Mouse (Mus musculus) cerebellum, adult 9-11 months (tissue): ENCODE measurements at regions not wholly inside any gene's neighbourhood (a gene's known extent, or its start where the extent isn't known, plus 50 kb on each side); places are given as distances from the start of the nearest gene placed in this dataset.

Experiments used
- DNase-seq: peaks from one replicate; pipeline ENCODE4 v3.0.0; 2022

DNA sequence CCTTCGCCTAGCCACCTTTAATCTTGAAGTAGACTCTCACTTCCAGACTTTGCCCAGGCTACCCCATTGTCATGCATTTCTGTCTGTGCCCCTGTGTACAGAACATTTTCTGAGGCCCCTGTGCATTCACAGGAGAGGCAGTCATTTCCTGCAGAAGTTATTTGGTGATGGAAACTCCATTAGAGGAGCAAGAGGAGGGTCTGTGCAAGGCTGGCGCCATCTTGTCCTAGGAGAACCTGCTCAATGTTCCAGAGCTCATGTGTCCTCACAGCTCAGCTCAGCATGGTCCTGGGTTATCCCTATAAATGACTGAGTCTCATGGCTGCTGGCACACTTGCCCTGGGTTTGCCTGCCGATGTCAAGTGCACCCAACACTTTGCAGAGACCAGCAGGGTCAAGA, 413.1 kb downstream of the Cdh26 start:
- DNase-seq = no peak

DNA sequence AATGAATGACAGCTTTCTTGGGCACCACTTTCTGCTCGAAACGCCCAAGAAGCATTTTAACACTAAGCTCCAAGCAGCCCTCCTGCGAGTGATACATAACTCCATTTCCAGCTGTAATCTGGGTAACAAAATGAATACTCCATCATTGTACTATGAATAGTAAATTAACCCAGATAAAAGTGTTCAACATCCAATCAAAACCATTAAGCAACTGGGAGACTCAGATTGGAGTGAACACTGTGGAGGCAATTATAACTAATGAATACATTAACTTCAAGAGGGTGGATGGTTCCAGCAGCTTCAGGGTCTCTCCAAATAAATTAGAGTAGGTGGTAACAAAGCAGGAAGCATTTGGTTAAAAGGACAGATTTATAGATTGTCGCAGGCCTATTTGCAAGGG, 414.2 kb downstream of the Cdh26 start:
- no peak for DNase-seq

DNA sequence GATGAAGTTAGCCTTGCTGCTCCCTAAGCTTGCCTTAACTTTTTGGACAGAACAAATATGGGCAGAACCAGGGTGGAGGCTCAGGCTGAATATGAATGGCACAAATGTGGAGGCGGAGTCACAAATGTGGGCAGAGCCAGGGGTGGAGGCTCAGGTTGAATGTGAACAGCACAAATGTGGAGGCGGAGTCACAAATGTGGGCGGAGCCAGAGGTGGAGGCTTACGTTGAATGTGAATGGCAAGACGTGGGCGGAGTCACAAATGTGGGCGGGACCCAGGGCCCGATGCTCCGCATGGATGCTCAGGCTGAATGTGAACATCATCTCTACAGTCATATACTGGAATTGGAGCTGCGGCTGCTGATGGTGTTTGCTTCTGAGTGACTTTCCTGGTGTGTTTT, 420.0 kb downstream of the Cdh26 start:
- no peak for DNase-seq

DNA sequence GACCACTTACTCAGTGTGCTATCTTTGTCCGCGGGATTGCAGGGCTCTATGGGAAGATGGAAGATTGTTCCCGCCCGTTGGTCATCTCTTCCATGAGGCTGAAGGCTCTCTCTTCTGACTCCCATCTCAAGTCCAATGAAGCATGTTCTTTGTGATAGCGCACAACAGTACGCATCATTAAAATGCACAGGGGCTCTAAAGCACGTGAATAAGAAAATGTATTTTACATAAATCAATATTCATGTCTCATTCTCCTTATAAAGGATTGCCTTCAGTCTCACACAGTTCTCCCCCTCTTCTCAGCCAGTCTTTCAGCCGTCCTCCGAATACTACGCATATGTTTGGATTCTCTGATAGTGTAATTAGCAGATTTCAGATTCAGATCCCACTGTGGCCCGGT, 420.4 kb downstream of the Cdh26 start:
- DNase-seq = no peak

DNA sequence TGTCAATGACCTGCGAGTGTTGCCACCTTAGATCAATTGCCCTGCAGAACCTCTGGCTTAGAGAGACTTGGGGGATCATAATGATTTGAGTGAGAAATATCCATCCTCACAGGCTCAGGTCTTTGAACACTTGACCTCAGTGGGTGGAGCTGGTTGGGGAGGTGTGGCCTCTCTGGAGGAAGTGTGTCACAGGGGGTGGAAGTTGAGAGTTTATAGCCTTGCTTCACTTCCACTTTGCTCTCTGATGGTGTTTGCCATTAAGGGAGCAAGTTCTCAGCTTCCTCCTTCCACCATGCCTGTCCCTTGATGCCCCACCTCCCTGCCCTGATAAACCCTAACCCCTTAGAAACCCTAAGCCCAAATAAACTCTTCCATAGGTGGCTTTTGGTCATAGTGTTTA, 423.7 kb downstream of the Cdh26 start:
- DNase-seq = no peak

DNA sequence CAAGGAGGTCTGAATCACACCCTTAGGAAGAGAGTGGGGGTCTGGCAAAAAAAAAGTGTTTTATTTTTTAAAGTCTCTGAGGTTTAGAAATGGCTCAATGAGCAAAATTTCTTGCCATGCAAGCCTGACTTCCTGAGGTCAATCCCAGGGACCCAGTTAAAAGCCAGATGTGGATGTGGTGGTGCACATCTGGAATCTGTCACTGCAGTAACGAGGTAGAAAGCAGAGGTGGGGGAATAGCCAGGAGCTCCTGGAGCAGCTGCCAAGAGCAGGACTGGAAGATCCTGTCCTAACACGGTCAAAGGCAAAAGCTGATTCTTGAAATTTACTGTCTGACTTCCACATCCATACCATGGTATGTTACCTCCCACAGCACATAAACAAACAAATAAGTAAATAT, 424.4 kb downstream of the Cdh26 start:
- DNase-seq = no peak

DNA sequence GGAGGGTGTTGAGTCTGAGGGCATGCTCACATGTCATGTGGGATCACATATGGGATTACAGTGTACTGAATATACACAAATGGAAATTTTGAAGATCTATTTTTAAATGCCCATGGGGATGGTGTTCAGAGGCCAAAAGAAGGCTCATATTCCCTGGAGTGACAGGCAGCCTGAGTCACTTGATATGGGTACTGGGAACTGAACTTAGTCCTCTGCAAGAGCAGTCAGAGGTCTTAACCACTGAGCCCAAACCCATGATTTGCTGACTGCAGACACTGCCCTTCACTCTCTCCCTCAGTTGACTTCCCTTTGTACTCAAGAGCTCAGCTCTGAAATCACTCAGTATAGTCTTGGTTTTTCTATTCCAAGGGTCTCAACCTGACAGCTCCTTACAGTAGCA, 432.3 kb downstream of the Cdh26 start:
- no peak for DNase-seq

DNA sequence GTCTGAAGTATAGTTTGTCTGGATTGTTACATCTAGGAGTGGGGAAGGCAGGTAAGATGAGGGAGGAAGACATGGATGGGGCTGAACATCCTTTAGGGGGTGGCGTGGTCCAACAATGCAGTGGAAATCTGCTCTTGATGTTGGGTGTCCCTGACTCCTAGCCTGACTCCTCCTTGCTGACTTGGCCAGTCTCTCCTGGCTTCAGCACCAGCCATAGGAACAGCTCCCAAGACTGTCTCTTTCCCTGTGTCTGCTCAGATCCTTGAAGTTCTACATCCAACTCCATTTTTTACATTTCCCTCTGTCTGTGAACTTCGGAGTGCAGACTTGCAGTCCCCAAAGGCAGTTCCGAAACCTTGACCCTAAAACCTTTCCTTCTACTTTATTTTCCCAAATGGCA, 436.8 kb downstream of the Cdh26 start:
- no peak for DNase-seq

DNA sequence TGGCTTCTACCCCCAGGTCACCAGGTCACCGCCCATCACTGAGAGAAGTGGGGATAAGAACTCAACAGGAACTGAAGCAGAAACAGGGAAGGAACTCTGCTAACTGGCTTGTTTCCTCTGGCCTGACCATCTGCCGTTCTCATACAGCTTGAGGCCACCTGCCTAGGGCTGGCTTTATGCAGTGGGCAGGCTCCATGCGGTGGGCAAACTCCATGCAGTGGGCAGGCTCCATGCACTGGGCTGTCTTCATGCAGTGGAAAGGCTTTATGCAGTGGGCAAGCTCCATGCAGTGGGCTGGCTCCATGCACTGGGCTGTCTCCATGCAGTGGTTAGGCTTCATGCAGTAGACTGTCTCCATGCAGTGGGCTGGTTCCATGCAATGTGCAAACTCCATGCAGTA, 438.8 kb downstream of the Cdh26 start:
- DNase-seq = no peak

DNA sequence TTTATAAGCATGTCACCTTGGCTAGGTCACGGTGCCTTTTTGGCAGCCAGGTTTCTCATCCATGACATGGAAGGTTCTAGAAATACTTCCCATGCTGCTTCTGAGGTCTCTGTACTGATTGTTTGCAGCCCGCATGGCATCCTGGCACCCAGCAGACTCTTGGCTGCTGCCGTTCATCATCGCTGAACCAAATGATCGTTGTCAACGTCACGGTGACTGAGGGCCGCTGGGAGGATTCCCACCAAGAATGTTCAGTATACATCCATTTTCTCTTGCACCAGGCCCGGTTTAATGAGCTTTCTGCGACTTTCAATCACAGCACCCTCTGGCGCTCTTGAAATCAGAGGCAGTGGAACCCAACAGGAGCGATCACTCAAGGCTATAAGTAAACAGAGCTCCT, 448.1 kb downstream of the Cdh26 start:
- no peak for DNase-seq

DNA sequence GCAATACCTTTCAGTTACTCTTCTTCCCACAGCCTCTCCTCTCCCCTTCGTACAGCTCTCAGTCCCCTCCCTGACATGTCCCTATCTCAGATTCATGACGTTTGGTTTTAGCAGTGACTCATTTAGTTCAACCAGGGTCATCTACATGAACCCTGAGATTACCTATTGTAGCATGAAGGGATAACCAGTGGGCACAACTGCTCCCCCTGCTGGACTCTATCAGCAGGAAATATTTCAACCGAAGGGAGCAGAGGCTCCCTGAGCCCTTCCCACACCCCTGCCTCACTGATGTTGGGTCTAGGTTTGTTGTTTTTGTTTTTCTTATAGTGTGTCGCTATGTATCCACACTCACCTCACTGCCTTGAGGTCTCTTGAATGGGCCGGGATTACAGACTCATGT, 455.4 kb downstream of the Cdh26 start:
- no peak for DNase-seq

DNA sequence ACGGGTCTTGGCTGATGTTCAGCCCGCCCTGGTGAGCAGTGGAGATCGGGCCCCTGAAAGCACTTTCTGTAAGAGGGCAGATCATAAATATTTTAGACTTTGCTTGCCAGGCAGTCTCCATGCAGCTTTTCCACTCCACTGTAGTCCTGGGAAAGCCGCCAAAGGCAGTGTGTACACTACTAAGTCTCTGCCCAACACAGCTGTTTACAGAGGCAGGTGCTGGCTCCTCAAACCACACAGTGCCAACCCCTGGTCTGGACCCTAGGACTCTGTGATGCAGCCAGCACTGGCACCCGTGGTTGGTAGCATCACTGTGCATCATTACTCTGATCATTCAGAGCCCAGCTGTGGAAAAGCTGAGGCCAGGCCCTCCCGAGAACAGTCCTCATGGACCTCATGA, 458.4 kb downstream of the Cdh26 start:
- DNase-seq = no peak

DNA sequence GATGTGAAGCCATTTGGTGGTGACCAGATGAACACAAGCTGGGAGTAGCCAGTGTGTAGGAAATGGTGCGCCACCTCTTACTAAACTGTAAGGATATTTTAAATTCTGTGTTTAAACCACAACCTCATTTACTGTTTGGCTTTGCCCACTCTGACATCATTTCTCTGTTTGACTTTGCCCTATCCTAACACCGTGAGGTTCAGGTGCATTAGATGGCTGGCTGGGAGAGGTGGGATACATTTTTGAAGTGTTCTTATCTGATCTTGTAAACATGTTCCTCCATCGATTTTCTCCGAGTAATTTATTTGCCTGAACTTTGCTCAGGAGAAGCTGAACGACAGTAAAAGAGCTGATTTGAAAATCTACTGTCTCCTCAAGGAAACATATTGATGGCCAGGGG, 472.1 kb downstream of the Cdh26 start:
- DNase-seq = no peak

DNA sequence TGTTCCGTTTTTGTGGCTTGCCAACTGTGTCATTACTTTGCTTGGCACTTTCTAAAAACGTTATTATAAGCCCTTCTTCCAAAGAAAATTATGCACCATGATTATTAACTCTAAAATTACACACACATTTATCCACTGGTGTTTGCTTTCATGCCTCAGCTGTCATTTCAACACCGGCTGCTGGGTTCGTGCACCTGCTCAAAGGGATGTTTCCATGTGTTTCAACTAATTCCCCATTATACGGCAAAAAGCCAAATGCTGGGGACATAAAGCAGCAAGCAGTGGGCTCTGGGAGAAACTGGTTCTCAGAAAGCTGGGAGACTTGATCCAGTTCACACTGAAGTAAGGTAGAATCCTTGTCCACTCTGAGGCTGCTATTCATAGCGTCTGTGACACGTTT, 479.0 kb downstream of the Cdh26 start:
- no peak for DNase-seq

DNA sequence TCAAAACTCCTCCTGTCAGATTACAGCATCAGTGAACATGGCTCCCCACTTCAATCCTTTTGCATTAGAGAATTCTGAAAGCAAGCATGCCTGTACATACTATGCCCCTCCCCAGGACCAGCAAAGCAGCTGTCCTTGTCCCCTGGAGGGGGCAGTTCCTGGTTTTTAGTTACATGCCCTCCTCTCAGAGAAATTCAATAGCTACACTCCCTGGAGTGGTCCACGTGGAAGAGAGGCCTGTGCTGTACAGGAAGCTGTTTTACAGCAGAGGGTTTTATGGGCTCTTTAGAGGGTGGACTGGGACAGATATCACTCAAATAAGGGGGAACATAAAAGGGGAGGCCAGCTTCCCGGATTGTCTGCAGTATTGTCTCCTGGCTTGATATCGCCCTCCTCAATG, 481.3 kb downstream of the Cdh26 start:
- no peak for DNase-seq

DNA sequence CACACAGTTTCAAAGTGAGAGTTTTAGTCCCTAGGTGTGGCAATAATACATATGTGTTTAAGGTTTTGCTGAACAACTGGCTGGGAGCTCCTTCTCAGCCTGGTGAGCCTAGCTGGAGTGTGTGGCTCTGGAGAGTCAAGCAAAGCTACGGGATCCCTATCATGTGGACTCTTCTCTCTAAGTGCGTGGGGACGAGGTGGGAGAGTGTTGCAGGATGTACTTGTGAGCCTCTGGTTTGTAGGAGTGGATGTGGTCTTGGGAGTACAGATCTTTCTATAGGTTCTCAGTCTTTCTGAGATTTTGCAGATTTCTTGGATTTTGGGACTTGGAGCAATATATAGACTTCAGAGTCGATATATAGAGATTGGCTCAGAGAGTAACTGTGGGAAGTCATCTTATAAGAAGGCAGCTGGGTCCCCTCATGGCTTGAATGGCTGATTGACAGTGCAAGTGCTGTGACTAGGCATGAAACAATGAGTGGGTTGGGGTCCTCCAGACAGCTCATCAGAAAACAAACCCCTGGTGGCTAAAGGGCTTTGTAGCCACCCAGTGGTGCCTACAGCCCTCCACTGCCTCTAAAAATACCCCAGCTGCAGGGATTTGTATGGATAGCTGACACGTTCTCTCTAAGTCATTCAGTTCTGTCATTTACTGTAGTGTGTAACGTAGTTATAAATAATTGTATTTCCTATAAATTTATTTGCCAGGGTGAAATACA, 486.1 kb downstream of the Cdh26 start:
- DNase-seq = no peak

DNA sequence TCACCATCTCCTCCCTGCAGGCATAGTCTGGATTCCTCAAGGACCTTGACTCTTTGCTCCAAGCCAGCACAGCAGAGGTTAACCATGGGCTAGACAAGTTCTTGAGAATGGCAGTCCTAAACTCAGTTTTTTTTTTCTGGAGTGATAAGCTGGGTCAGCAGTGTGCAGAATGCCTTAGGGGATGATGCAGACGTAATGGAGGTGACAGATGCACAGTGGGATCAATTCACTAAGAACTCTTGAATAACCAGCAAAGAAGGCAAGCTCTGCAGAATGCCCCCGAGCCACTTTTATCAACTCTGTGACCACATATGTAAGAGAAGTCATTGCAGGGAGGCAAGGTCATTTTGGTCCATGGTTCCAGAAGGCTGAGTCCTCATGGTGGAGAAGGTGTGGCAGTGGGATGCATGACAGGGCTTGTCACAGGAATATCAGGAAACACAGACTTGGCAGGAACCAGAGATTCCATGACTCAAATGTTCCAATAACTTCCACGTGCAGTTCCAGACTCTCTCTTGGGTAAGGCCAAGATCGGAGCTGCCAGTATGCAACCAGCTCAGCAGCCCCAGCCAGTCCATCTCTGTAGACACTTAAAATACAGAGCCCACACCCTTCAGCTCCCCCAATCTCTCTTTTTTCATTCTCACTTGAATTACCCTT, 494.3 kb downstream of the Cdh26 start:
- DNase-seq = no peak

DNA sequence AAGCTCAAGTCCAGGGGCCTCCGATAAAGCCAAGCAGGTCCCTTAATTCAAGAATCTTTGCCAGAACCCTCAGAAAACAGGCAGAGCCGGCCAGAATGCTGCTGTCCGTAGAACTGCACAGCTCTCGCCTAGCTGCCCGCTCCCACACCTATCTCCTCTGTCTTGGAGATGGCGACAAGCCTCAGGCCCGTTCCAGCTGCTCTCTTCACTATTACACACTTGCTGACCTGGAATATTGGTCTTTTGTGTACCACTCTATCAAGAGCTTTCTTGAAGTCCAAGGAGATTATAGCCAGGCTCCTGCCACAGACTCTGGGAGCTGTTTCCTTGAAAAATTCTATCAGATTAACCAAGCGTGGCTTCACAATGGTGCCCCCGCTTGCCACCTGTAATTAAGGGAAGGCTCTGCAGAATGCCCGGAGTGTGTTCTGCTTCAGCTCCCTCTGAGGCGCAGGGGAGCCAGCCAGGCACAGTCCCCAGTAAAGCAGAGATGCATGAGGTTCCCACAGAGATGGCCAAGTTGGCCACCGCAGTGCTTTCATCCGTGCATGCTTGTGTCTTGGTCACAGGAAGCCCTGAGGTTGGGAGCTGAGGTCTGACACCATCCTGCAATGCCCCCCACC, 496.8 kb downstream of the Cdh26 start:
- DNase-seq = no peak

DNA sequence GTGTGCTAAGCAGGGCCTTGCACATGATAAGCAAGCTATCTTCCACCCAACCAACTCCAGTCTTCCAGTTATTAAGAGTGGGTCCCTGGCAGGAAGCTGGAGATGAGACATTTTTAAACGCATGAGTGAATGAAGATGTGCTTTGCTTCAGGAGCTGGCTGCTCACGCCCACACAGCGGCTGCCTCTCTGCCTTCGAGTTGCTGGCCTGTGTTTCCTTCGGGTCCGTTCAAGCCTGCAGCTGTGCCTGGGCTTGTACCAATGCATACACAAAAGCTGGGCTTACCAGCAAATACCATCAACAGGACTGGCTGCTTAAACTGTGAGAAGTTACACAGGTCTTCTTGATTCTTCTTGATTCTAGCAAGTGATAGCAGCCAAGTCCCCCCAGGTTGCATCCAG, 498.7 kb downstream of the Cdh26 start:
- no peak for DNase-seq

DNA sequence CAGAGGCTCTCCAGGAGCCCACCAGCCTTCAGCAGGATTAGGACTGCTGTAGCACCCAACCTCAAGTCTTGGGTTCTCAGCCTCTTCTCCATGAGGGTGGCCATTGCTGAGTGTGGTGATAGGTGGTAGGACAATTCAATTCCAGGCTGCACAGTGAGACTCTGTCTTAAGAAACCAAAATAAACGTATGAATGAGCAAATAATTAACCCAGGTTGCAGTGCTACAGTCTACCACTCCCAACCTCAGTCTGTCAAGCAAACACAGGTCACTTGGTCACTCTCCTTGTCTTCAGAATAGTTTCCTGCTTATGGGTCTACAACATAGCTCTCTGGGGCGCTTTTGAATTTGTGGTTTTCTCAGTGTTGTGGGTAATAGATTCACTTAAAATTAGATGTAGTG, 499.8 kb downstream of the Cdh26 start:
- no peak for DNase-seq

DNA sequence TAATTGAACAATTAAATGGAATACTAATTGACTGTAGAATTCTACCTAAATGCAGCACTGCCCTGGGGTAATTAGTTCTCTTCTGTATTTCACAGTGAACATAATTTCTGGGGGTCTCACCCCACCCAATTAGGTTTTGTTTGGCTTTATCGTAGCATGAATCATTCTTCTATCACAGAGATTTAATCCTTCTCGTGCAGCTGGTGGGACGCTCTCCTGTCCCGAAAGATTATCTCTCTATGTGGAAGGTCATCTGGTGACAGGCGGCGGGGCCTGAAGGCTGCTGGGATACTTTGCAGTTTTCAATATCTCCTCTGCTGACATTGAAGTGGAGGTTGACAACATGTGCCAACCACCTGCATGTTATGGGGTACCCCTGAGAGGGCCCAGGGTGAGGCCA, 493.8 kb upstream of the Cdh4 start:
- no peak for DNase-seq

DNA sequence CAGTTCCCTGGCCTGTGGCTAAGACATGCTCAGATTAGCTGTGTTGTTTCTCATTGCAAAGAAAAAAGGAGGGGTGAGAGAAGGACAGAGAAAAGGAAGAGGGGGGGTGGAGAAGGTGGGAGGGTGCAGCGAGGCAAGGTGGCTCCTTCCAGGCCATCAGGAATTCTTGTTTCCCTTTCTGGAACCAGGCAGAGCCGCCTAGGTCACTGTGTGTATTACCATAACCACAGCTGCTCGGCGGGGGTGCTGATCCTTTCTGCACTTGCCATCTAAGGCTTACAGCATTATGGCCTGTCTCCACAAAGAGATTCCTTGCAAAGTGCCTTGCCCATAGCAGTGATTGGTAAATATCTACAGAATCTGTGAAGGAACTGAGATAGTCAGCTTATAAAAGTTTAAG, 493.1 kb upstream of the Cdh4 start:
- DNase-seq = no peak

DNA sequence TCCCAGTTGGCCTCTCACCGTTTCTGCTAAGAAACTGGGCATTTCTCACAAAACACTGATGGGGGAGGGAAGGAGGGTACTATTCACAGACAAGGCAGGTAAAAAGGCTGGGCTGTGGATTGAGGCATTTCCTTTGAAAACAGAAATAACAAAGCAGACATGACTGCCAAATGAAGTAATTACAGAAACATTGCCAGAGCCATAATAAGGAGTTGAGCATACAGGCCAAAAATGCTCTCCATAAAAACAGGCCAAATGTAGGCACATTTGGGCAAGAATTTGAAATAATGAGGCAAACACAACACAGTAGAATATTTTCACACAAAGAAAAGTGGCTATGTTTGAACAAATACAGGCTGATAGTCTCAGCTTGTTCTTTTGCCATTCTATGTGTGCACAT, 491.9 kb upstream of the Cdh4 start:
- DNase-seq = no peak

DNA sequence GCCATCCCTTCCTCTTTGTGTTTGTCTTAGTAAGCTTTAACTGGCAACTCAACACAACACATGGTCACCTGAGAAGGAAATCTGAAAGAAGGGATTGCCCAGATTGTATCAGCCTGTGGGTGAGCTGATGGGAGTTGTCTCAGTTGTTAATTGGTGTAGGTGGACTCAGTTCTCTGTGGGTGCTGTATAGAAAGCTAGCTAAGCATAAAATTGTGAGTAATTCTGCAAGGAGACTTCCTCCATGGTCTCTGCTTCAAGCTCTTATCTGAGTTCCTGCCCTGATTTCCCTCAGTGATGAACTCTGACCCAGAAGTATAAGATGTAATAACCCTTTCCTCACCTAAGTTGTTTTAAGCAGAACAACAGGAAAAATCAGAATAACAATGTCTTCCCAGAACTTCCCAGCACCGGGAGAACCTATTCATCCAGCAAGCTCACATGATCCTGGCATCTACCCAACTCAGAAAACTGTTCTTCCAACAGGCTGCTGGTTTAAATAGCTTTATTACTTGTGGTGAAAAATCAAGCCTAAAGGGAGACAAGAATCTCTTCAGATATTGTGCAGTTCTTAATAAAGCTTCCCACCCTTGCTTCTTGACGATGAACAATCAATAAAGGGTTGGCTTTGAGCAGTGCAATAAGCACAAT, 487.7 kb upstream of the Cdh4 start:
- no peak for DNase-seq
